Mouse (Mus musculus) right cerebral cortex, adult 18-20 months (tissue): Measurements from ENCODE around the gene Tbx20.

Experiments used
- DNase-seq: peaks from one replicate; pipeline ENCODE4 v3.0.0; 2022; ENCODE audit warnings: mixed read lengths

Tbx20 gene

DNA sequence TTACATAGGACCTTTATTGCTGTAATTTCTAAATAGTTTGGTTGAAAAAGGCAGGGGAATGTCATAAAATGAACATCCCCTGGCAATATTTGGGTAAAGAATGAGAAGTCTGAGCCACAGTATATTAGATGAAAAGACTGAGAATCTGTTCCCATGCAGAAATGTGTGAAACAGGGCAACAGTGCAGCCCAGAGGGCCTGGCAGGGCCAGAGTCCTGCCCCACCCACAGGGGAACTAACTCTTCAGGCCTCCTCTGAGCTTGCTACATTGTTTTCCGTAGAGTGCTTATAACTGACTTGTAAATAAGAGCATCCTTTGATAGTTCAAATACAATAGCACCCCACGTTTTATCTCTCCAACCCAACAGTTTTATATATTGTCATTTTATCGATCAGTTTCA is 7.0 kb downstream of the Tbx20 start:
- DNase-seq, result no peak

DNA sequence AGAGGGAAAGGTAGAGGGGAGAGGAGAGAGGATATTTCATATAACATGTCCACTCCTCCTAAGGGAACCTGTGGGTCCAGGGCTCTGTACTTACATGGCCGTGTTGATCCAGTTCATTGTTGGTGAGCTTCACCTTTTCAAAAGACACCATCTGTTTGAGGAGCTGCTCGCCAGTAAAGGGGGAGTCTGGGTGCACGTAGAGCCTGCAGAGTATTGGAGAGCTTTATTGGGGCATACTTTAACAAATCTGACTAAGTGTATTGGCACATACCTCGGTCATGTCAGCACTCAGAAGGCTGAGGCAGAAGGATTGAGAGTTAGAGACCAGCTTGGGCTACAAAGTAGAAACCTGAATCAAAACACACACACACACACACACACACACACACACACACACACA is 8.5 kb downstream of the Tbx20 start:
- DNase-seq, result no peak

DNA sequence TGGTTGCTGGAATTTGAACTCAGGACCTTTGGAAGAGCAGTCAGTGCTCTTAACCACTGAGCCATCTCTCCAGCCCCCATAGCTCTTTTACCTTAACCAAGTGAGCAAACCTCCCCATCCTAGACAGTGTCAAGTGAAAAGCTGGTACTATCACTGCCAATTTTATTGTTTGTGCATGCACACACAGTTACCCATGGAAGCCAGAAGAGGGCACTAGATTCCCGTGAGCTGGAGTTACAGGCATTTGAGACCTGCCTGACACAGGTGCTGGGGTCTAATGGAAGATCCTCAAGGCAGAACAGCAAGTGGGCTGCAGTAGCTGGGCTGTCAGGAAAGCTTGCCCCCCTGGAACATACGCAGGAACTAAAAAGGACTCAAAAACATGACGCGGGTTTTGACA is 13.6 kb downstream of the Tbx20 start:
- no peak for DNase-seq

DNA sequence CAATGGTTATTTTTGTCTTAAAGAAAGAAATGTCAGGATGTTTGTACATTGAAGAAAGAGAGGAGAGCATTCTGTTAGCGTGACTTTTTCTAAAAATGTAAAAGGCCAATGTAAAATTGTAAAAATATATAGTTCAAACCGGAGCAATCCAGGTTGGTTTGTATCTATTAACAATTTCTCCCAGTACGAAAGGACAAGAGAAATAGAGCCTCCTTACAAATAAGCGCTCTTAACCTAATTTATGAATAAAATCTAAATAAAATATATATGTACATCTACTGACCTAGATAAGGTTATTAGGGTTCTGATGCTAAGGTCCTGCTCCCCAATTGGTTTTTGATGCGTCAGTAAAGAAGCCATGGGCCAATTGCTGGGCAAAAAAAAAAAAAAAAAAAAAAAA is 29.1 kb downstream of the Tbx20 start:
- no peak for DNase-seq

DNA sequence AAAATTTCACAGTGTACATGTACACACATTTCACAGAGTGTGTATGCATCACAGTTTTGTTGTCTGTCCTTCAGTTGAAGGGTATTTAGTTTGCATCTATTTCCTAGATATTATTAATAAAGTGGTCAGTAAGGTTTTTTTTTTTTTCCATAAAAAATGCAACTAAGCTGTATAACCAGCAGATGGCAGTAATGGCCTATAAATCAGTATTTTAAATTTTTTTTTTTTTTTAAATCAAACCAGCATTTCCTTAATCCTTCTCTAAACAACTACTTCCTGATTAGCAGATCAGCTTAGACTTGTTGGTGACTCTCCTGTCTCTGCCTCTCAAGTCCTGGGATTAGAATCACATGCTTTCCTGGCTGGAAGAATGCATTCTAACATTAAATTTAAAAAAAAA is 72.9 kb downstream of the Tbx20 start:
- no peak for DNase-seq

DNA sequence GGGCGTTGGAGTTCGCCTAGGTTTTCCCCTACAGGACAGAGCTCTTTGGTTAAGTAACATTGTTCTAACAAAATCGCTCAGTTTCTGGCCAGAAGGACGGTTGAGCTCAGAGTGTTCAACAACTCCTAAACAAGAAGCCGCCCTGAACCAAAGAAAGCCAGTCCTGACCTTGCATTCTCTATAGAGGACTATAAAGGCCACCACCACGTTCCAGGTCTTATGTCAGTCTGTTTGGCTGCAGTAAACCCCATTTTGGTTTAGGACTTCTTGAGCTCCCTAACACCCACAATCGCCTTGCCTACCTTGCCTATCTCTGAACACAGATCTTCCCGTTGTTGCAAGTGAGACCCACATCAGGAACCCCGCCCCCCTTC is 77.7 kb downstream of the Tbx20 start:
- DNase-seq, result no peak

DNA sequence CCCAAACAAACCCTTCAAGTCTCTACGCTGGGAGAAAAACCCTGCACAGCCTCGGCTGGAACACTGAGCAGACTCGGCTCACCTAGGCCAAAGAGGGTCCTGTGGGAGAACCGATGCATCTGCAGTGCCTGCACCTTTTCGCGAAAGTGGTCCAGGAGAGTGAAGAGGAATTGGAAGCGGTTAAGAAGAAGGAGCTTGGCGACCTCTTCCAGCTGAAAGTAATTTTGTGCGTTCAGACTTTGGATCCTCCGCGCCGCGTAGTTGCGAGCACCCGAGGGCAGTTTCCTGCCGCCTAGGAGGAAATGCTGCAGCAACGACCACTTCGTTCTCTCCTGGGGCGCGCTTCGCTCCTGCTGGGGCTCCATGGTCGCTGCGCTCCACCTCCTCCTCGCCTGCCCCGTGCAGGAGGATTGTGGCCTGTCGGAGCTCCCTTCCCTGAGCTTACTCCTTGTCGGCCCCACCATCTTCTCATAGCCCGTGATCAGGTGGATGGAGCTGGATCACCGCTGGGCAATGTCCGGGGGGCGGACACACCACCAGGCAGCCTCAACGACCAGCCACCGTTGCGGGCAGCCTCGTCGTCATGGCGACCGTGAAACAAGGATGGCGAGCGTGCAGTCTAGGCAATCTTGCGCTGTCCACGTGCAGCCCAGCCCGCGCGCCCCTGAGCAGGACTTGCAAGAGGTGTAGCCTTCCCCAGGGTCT is 78.3 kb downstream of the Tbx20 start, which contains the start of gene Dpy19l2:
Gene Dpy19l2 (minus strand): TSS at position 594 of the 705 bp plus-strand sequence.
- peak; percentile 20 for DNase-seq
